Mouse (Mus musculus) gastrocnemius, postnatal 36 days (tissue): ENCODE results near the gene Diaph2. TPM values are rescaled to one million over a fixed set of nuclear protein-coding genes. Genes with fewer than 3 reads are reported as not detected.
"Not testable (repeated sequence)": the region's sequence is repeated elsewhere in the genome, so short reads cannot be mapped to it uniquely, and the experiment has no call there.

ENCODE experiments used
- DNase-seq, 2 experiments: peaks; one replicate each; pipeline ENCODE4 v3.0.0; 2022
- intact Hi-C: fragments of 180-260 bp; cut with DNase I; formaldehyde crosslinking; loops from one replicate; pipeline ENCODE4 v1.15.1; 2025
- total RNA-seq, 2 experiments: library from RNA; stranded (reverse); gene quantifications; 2 replicates each; pipeline ENCODE4 v1.2.3; 2021

Diaph2 gene
- total RNA-seq, 2 experiments from 2014 or later = 3.5 to 4.1 TPM

- intact Hi-C loops = no loop called here
Measured at GRCm38 (mm10) chrX:130265707-130266106, 516.2 kb downstream of the Diaph2 start.

GRCm38 (mm10) chrX:130279144-130279543 is 529.6 kb downstream of the Diaph2 start:
- intact Hi-C loops = no loop called here
- no peak for DNase-seq

More at GRCm38 (mm10) chrX:130265707-130266106, 516.2 kb downstream of the Diaph2 start:
- no peak for DNase-seq

GRCm38 (mm10) chrX:130281484-130281883 is 531.9 kb downstream of the Diaph2 start:
- intact Hi-C loops = no loop called here
- DNase-seq = no peak

- intact Hi-C loops = no loop called here
- no peak for DNase-seq
Measured at GRCm38 (mm10) chrX:130287032-130287431, 537.5 kb downstream of the Diaph2 start.

GRCm38 (mm10) chrX:130289775-130290174 is 540.2 kb downstream of the Diaph2 start:
- intact Hi-C loops = no loop called here
- no peak for DNase-seq

GRCm38 (mm10) chrX:130350808-130351435 is 601.4 kb downstream of the Diaph2 start:
- DNase-seq = no peak
- intact Hi-C loops = no loop called here

GRCm38 (mm10) chrX:130351480-130351879 is 601.9 kb downstream of the Diaph2 start:
- intact Hi-C loops = no loop called here
- DNase-seq = no peak

GRCm38 (mm10) chrX:130393508-130394145 is 644.1 kb downstream of the Diaph2 start:
- intact Hi-C loops = no loop called here
- no peak for DNase-seq

GRCm38 (mm10) chrX:130403214-130403613 is 653.7 kb downstream of the Diaph2 start:
- DNase-seq = no peak
- intact Hi-C loops = no loop called here

- intact Hi-C loops, DNase-seq: not testable (repeated sequence)
Measured at GRCm38 (mm10) chrX:130407471-130407870, 657.9 kb downstream of the Diaph2 start.

- DNase-seq = no peak
- intact Hi-C loops = no loop called here
Measured at GRCm38 (mm10) chrX:130408985-130409384, 659.4 kb downstream of the Diaph2 start.

GRCm38 (mm10) chrX:130423134-130423533 is 673.6 kb downstream of the Diaph2 start:
- DNase-seq = no peak
- intact Hi-C loops = no loop called here

- intact Hi-C loops = no loop called here
Measured at GRCm38 (mm10) chrX:130451822-130452487, 702.4 kb downstream of the Diaph2 start.

GRCm38 (mm10) chrX:130452488-130452823 is 702.9 kb downstream of the Diaph2 start:
- DNase-seq = no peak
- intact Hi-C loops = no loop called here

More at GRCm38 (mm10) chrX:130451822-130452487, 702.4 kb downstream of the Diaph2 start:
- no peak for DNase-seq

GRCm38 (mm10) chrX:130473133-130473532 is 723.6 kb downstream of the Diaph2 start:
- no peak for DNase-seq
- intact Hi-C loops = no loop called here

GRCm38 (mm10) chrX:130480877-130481276 is 731.3 kb downstream of the Diaph2 start:
- intact Hi-C loops = no loop called here
- no peak for DNase-seq

- DNase-seq = no peak
- intact Hi-C loops = no loop called here
Measured at GRCm38 (mm10) chrX:130502680-130503464, 753.3 kb downstream of the Diaph2 start.

GRCm38 (mm10) chrX:130503465-130503860 is 753.9 kb downstream of the Diaph2 start:
- intact Hi-C loops = no loop called here
- no peak for DNase-seq

GRCm38 (mm10) chrX:130505626-130506025 is 756.1 kb downstream of the Diaph2 start:
- DNase-seq = no peak
- intact Hi-C loops = no loop called here
